Mouse (Mus musculus) G1E-ER4 (cell line): Measurements from ENCODE around the gene Calml3. TPM values are rescaled to one million over a fixed set of nuclear protein-coding genes. Genes with fewer than 3 reads are reported as not detected.

ENCODE experiments used
- GATA1 ChIP-seq: IDR thresholded peaks from one replicate; pipeline ENCODE4 v1.8.0; 2012; ENCODE audit warnings: low read length, inconsistent platforms
- polyA plus RNA-seq: library from polyadenylated mRNA; stranded (reverse); fragments of >175 nt; gene quantifications from 2 replicates; pipeline ENCODE4 v1.2.3, GENCODE M21; 2012

The Calml3 gene
- polyA plus RNA-seq, 1 experiment: not detected

GRCm38 (mm10) chr13:3765781-3766180, 38.3 kb downstream of the Calml3 start:
- TF ChIP-seq GATA1: no peak

GRCm38 (mm10) chr13:3761131-3761530, 43.0 kb downstream of the Calml3 start:
- no peak for TF ChIP-seq GATA1

GRCm38 (mm10) chr13:3758347-3758746, 45.8 kb downstream of the Calml3 start:
- no peak for TF ChIP-seq GATA1

- no peak for TF ChIP-seq GATA1
Observed at GRCm38 (mm10) chr13:3753291-3753690, 50.8 kb downstream of the Calml3 start.

Other genes with a start within 250 kb of the Calml3 start
- 5.4 and 9.0 TPM in 2 replicates for gene Fam208b, start 193.2 kb downstream of the Calml3 start, polyA plus RNA-seq
- gene Asb13, start 170.3 kb downstream of the Calml3 start, polyA plus RNA-seq: not detected in 2 replicates
- gene Calm4, start 33.4 kb upstream of the Calml3 start, polyA plus RNA-seq: not detected in 2 replicates
- gene Calm5, start 49.9 kb upstream of the Calml3 start, polyA plus RNA-seq: not detected in 2 replicates
- gene Net1, start 113.9 kb upstream of the Calml3 start, polyA plus RNA-seq: 53.8 and 65.4 TPM in 2 replicates
- gene Tubal3, start 114.0 kb upstream of the Calml3 start, polyA plus RNA-seq: not detected in 2 replicates
- gene Ucn3, start 141.0 kb upstream of the Calml3 start, polyA plus RNA-seq: not detected in 2 replicates
- gene Akr1c14, start 244.7 kb upstream of the Calml3 start, polyA plus RNA-seq: not detected in 2 replicates